Mouse (Mus musculus) cerebellum, postnatal 14 days (tissue): ENCODE measurements around the gene Sorcs2.

Experiments
- DNase-seq, 2 experiments: peaks; one replicate each; pipeline ENCODE4 v3.0.0; 2021; ENCODE audit warnings: mixed read lengths in 2 of 2

Sorcs2 gene

GRCm38 (mm10) chr5:36397837-36398282 is at the start of gene Sorcs2:
Gene Sorcs2 (minus strand): TSS chr5:36398139.
- peak; percentile 91 for DNase-seq

DNA sequence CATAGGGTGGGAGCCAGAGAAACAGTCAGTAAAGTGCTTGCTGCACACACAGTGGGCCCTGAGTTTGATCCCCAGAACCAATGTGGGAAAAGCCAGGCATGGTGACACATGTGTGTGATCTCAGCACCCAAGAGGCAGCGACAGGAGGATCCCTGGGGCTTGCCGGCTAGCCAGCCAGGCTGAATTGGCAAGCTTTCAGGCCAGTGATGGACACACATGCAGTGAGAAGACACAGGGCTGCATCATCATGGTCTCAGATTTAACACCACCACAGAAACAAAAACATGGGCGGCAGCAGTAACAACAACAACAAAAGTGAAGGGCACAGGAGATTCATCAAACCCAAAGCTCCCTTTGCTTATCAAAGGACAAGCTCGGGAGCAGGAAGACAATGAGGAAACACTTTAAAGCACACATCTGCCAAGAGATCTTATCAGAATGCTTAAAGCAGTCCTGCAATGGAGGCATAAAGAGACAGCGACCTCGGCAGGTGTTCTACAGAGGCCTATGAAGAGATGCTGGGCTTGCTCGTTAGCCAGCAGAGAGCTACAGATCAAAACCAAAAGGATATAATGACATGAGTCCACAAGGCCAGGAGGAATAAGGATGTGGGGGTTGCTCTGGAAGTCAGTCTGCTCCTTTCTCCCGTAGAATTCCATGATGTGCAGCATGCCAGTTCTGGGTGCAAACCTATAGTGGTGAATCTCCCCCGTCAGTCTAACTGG is 48.4 kb upstream of the Sorcs2 start:
- no peak for DNase-seq

DNA sequence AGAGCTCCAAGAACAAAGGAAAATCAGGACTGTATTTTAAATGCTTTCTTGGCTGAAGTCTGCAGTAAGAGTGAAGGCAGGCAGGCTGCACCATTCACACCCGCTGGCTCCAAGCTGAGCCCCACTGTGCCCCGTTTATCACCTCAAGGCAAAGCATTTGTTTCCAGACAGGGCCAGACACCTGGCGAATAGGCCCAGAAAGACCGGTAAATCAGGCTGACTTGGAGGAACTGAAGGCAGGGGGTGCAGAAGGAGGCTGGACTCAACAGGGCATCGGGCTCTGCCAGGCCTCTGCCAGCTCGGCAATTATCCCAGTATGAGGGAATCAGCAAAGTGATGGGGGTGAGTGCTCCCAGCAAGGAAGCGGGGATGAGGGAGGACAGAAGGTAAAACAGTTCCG is 47.1 kb upstream of the Sorcs2 start:
- peak; percentile 57 to 69 for DNase-seq

GRCm38 (mm10) chr5:36444611-36445010 is 46.7 kb upstream of the Sorcs2 start:
- peak; percentile 40 to 48 for DNase-seq

DNA sequence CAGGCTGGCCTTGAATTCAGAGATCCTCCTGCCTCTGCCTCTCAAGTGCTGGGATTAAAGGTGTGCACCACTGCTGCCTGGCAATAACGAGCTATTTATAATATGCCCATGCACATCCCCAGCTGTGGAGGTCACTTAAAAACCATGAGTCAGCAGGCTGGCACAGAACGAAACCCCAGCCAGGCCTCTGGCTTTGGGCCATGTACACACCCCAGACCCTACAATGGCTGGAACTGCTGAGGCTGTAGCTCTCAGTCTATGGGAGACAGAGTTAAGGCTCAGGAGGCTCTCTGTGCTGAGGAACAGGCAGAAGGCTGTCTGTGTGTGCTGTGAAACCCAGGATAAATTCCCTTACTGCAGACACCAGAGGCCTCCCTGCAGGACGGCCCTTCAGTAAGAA is 42.8 kb upstream of the Sorcs2 start:
- DNase-seq = no peak

DNA sequence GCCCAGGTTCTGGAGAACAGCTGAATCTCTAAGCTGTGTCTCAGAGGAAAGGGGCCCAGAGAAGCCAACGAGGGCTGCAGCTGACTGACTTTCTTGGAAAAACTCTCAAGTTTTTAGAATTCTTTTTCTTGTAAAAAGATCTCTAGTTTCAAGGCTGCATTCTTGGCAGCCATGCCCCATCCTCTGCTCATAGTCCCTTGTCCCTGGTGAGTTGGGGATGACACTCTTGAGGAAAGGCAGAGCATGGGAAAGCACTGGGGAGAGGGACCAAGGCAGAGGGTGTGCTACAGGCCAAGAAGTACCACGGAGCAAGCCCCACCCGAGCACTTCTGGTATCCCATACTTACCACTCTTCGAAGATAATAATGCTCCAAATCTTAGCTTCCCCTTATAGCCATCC is 38.9 kb upstream of the Sorcs2 start:
- DNase-seq = no peak

DNA sequence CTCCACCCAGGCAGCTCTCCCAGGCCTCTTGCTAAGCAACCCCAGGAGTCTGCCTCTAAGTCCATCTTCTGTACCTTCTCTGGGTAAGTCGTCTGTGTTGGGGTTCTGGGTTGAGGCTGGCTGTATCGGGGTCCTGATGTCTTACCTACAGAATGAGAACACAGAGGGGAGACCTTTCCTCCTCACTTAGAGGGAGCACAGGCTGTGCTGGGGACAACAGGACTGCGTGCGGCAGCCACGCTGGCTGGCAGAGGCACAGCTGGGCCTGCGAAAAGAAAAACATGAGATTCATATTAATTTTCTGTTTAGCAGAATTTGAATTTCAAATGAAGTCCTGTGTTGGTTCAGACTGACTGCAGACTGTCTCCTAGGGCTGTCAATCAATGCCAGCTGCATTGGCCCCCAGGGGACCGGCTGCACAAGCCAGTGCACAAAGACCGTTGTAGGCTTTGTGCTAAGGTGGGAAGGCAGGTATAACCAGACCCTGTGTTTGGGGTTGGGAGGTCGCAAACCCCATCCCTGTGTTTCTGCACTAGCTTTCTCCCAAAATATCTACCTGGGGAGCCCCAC is 36.5 kb upstream of the Sorcs2 start:
- no peak for DNase-seq

GRCm38 (mm10) chr5:36431711-36432110 is 33.8 kb upstream of the Sorcs2 start:
- no peak for DNase-seq

DNA sequence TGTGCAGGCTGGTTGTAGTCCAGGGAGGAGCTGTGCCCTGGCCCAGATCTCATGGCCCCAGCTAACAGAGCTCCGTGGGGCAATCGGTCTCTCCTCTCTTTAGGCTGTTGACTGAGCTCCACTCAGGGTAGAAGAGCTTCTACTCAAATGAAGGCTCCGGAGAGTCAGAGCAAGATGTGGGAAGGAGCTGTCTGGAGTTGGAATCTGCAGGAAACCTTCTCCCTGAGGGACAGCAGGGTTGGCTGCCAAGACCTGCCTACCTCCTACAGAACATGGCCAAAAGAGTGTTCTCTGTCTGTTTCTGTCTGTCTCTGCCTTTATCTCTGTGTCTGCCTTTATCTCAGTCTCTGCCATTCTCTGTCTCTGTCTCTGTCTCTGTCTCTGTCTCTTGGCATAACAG is 31.6 kb upstream of the Sorcs2 start:
- DNase-seq = no peak

DNA sequence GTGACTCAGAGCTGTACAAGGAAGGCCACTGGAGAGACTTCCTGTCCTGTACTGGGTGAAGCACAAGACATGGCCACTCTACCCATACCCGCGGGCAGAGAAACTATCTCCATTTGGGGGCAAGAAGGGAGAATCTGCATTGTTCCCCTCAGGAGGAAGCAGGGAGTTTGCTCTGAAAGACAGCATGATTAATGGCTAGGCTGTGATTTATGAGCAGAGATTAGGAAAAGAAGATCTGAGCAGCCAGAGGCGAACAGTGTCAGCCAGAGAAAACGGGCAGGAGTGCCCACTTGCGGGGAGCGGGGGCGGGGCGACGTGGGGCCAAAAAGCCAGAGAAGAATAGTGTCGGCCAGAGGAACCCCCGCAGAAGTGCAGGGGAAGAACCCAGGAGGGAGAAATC is 29.9 kb upstream of the Sorcs2 start:
- no peak for DNase-seq

DNA sequence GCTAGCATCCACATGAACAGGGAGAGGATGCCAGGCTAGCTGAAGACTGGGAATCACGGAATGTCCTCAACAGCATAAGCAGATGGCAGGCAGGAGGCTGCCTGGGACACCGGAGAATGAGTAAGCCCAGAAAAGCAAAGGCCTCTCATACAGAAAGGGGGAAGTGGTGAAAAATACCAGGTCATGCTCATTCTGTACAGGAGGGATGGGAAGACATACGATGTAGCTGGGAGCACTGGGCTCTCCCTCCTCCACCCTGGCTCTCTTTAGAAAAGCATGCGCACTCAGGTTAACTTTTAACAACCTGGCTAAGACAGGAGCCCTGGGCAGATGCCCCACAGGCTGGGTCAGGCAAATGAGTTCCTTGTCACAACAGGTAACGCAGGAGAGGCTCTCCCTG is 28.5 kb upstream of the Sorcs2 start:
- peak; percentile 46 to 48 for DNase-seq

DNA sequence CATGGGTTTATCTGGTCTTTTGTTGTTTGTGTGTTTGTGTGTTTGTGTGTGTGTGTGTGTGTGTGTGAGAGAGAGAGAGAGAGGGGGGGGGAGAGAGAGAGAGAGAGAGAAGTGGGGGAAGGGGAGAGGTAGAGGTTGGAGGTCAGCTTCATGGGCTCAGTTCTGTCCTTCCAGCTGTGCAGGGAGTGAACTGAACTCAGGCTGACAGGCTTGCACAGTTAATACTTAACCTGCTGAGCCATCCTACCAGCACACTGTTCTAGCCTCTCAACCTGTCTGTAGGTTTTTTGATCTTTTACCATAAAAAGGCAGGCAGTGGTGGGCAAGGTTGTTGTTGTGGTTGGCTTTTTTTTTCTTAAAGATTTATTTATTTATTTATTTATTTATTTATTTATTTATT is 26.7 kb upstream of the Sorcs2 start:
- DNase-seq = no peak

DNA sequence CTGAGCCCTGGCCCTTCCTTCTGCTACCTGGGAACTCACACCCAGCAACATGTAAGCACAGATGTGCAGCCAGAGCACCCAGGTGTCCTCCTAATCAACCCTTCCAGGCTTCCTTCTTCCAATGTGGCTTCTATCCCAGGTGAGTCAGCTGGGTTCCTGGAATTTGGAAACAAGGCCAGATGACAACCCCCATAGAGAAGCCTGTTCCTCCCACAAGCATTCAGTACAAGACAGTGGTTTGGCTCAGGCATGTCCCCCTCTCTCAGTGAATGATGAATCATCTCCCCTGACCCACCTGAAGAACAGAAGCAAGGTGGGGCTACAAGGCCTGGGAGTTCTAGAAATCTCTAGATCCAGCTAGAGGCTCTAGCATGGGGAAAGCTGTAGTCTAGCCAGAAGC is 24.8 kb upstream of the Sorcs2 start:
- no peak for DNase-seq

DNA sequence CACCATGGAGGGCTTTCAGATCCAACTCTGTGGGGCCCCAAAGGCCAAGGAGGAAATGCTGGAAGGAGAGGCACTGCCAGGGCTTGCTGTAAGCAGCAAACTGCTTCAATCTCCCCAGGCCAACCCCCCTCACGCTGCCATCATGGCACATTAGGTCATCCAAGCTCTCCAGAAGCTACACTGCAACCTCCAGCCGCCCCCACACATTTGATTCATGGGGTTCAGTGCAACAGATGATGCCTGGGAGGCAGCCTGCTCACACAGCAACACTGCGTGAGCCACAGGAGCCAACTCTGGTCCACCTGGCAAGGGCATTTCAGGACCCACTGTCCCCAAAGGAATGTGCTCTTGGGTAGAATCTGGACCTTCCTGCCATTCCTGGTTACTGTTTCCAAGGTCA is 21.9 kb upstream of the Sorcs2 start:
- no peak for DNase-seq

- DNase-seq = no peak
Measured at GRCm38 (mm10) chr5:36414712-36415331, 16.9 kb upstream of the Sorcs2 start.

GRCm38 (mm10) chr5:36398463-36399364 is 775 bp upstream of the Sorcs2 start:
- peak; percentile 59 for DNase-seq

- DNase-seq = peak in 1 of 2 experiments; percentile 32
Measured at GRCm38 (mm10) chr5:36397384-36397759, 567 bp downstream of the Sorcs2 start.

- DNase-seq = no peak
Measured at GRCm38 (mm10) chr5:36396491-36397383, 1.2 kb downstream of the Sorcs2 start.

GRCm38 (mm10) chr5:36396011-36396410 is 1.9 kb downstream of the Sorcs2 start:
- peak; percentile 70 to 85 for DNase-seq

GRCm38 (mm10) chr5:36394840-36395515 is 3.0 kb downstream of the Sorcs2 start:
- DNase-seq = peak; percentile 44 to 67

GRCm38 (mm10) chr5:36391751-36392150 is 6.2 kb downstream of the Sorcs2 start:
- no peak for DNase-seq

DNA sequence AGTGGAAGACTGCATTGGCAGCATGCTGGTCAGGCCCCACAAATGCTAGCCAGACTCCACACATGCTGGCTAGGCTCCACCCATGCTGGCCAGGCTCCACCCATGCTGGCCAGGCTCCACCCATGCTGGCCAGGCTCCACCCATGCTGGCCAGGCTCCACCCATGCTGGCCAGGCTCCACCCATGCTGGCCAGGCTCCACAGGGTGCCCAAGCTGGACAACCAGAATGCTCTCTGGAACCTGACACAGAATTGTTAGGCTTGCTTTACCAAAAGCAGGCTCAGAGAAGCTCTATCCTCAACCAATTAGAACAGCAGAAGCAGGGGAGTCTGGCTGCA is 7.4 kb downstream of the Sorcs2 start:
- DNase-seq = peak in 1 of 2 experiments; percentile 44
